ENCODE assay signal across 10 mouse cellular contexts in the genomic region with DNA sequence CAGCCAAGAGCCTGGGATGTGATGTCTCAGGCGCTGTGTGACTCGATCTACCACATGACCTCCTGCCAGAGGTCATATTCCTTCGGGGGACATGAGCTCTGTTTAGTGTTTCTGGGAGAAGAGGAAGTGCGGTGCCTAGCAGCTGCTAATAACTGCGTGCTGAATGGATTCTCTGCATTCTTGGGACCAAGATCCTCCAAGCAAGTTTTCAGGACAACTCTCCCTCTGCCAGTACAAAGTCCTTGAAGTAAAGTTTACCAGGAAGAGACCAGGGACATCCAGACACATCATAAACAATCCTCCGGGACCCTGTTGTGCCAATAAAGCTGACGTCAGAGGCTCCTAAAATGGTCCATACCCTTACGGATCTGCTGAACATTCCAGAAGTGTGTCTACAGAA. TPM values are rescaled to one million over a fixed set of nuclear protein-coding genes. Genes with fewer than 3 reads are reported as not detected.
DNase-seq lines count a peak whose midpoint lies in the region; ATAC-seq lines count a peak whose summit lies in the region.
"Had no signal": no experiment of that assay in that cellular context is flagged by ENCODE, and none has a peak within 500 bp of the region (broad histone marks: within the 10 kb centered on the region; RNA-seq: fewer than 3 reads in every experiment).

No protein-coding gene starts in this region.

- no peak for ATAC-seq in kidney, embryonic 15.5 days (replicated peaks; ENCODE audit: low FRiP score)
- ATAC-seq in embryonic facial prominence, embryonic 15.5 days (ENCODE audit: insufficient number of reproducible peaks, low FRiP score, low TSS enrichment, low read depth), result no peak

- WGBS in kidney, embryonic 15.5 days, result 40% methylated on average over 8 of the region's 8 CpGs
- 21% methylated on average over 8 of the region's 8 CpGs for WGBS in embryonic facial prominence, embryonic 15.5 days

- H3K27ac ChIP-seq in kidney, embryonic 15.5 days, result peak overlapping the region; percentile 88
- 0 out of 2 replicates have a peak overlapping the region, but pooled peaks have one; percentile 22 for H3K27ac ChIP-seq in embryonic facial prominence, embryonic 15.5 days (replicated peaks)

- no peak overlapping the region for H3K4me3 ChIP-seq in kidney, embryonic 15.5 days (replicated peaks)
- H3K4me3 ChIP-seq in embryonic facial prominence, embryonic 15.5 days (replicated peaks), result no peak overlapping the region

- no peak overlapping the region for H3K4me2 ChIP-seq in kidney, embryonic 15.5 days
- no peak overlapping the region for H3K4me2 ChIP-seq in embryonic facial prominence, embryonic 15.5 days (replicated peaks)

- H3K27me3 ChIP-seq in kidney, embryonic 15.5 days, result no peaks in the 10 kb centered on the region
- no peaks in the 10 kb centered on the region for H3K27me3 ChIP-seq in embryonic facial prominence, embryonic 15.5 days

- DNase-seq in embryo, embryonic 10.5 days (ENCODE audit: low spot score), result peak; percentile 37
- DNase-seq in embryo, embryonic 9.5 days (ENCODE audit: extremely low spot score), result no peak
- DNase-seq in kidney, postnatal 25 days, result no peak
- DNase-seq in lung, postnatal 10 days, result peak; percentile 47
- no peak for DNase-seq in left cerebral cortex, postnatal 4 days
- no peak for DNase-seq in urinary bladder, postnatal 14 days (ENCODE audit: low spot score)
- DNase-seq: cerebellum, postnatal 36 days had no signal

- H3K9ac ChIP-seq in kidney, embryonic 15.5 days, result no peak overlapping the region
- H3K9ac ChIP-seq in embryonic facial prominence, embryonic 15.5 days, result no peak overlapping the region

- H3K36me3 ChIP-seq in kidney, embryonic 15.5 days, result peaks cover 26% of the 10 kb centered on the region
- H3K36me3 ChIP-seq in embryonic facial prominence, embryonic 15.5 days, result peaks cover 16% of the 10 kb centered on the region

- intact Hi-C loops in left cerebral cortex, postnatal 4 days (cut with DNase I), result no loop called here

- H3K9me3 ChIP-seq in kidney, embryonic 15.5 days (replicated peaks), result no peaks in the 10 kb centered on the region
- no peaks in the 10 kb centered on the region for H3K9me3 ChIP-seq in embryonic facial prominence, embryonic 15.5 days (replicated peaks)
- H3K9me3 ChIP-seq: G1E had no signal

- H3K4me1 ChIP-seq in kidney, embryonic 15.5 days, result peaks cover 43% of the 10 kb centered on the region
- H3K4me1 ChIP-seq in embryonic facial prominence, embryonic 15.5 days, result peaks cover 18% of the 10 kb centered on the region

RNA-seq across cellular contexts. Expression of gene Mpzl1, which starts 46.5 kb away (rescaled TPM):
- 203 and 207 TPM in 2 replicates for polyA plus RNA-seq in kidney, embryonic 15.5 days (2015; fragmentation: Nextera tagmentation; extraction: Ambion mirVana)
- polyA plus RNA-seq in embryonic facial prominence, embryonic 15.5 days (2015; fragmentation: Nextera tagmentation; extraction: Ambion mirVana), result 138 and 147 TPM in 2 replicates
- 10 to 100 TPM; 73.1 to 74.3 TPM for total RNA-seq in left cerebral cortex, postnatal 4 days (2021)

Comparison
In these comparisons a context has a peak if more than half of its experiments do, and no peak if none do; other contexts are left out.
1. DNase-seq: peak in embryo, embryonic 10.5 days (single experiment) and lung, postnatal 10 days (single experiment); none in embryo, embryonic 9.5 days (single experiment), kidney, postnatal 25 days (0 of 2), left cerebral cortex, postnatal 4 days (single experiment) and urinary bladder, postnatal 14 days (single experiment).